Mouse (Mus musculus) CH12.LX (cell line): Measurements from ENCODE around the gene 4930539E08Rik. TPM values are rescaled to one million over a fixed set of nuclear protein-coding genes. Genes with fewer than 3 reads are reported as not detected.

Experiments
- DNase-seq: peaks from one replicate; pipeline ENCODE4 v3.0.0-alpha.2; 2013; ENCODE audit errors: extremely low read depth
- H3K27ac ChIP-seq: 2 replicates; pipeline ENCODE4 v1.5.1; 2012; ENCODE audit warnings: low read depth, mild to moderate bottlenecking, control low read depth, moderate library complexity; ENCODE audit not compliant: insufficient read depth
- H3K27me3 ChIP-seq: replicated peaks from 2 replicates; pipeline ENCODE3; 2012; ENCODE audit warnings: inconsistent platforms
- H3K36me3 ChIP-seq, 2 experiments: replicated peaks in 1 of 2; 2 replicates each; pipeline versions ENCODE3 to v1.6.1; 2012; ENCODE audit warnings: inconsistent platforms in 1 of 2, low read length in 1 of 2, mild to moderate bottlenecking in 1 of 2, mixed read lengths in 1 of 2, moderate library complexity in 1 of 2; ENCODE audit not compliant: control insufficient read depth in 1 of 2, insufficient read depth in 1 of 2
- H3K4me1 ChIP-seq, 2 experiments: 2 replicates each; pipeline ENCODE4 v1.6.1; 2012; ENCODE audit warnings: inconsistent platforms in 1 of 2, moderate library complexity in 1 of 2; ENCODE audit not compliant: insufficient read depth in 2 of 2, control insufficient read depth in 1 of 2
- H3K4me2 ChIP-seq: 2 replicates; pipeline ENCODE4 v1.6.1; 2012; ENCODE audit warnings: low read depth, mild to moderate bottlenecking, control low read depth; ENCODE audit not compliant: poor library complexity, insufficient read depth, severe bottlenecking
- H3K4me3 ChIP-seq, 3 experiments: fragments of 150-350 bp in 1 of 3; sonication (generic) in 1 of 3; replicated peaks in 1 of 3; 2 replicates each; pipeline versions ENCODE3 to v1.5.1; 2011 to 2012; ENCODE audit warnings: low read depth in 2 of 3, low read length in 2 of 3, mild to moderate bottlenecking in 2 of 3, moderate library complexity in 2 of 3, control low read depth in 1 of 3, improper control_type of control experiment in 1 of 3, inconsistent platforms in 1 of 3, mixed read lengths in 1 of 3; ENCODE audit not compliant: poor library complexity in 1 of 3
- H3K79me2 ChIP-seq: replicated peaks from 2 replicates; pipeline ENCODE4 v1.6.1; 2012; ENCODE audit warnings: mild to moderate bottlenecking, moderate library complexity; ENCODE audit not compliant: control insufficient read depth, poor library complexity, insufficient read depth, severe bottlenecking; ENCODE audit errors: extremely low read depth
- H3K9ac ChIP-seq: 2 replicates; pipeline ENCODE4 v1.6.1; 2012; ENCODE audit warnings: low read depth, mild to moderate bottlenecking, control low read depth, moderate library complexity; ENCODE audit not compliant: insufficient read depth
- H3K9me3 ChIP-seq: replicated peaks from 2 replicates; pipeline ENCODE3; 2012; ENCODE audit warnings: low read length, inconsistent platforms, mixed read lengths
- BHLHE40 ChIP-seq: IDR thresholded peaks from 2 replicates; pipeline ENCODE4 v1.6.1; 2011; ENCODE audit warnings: mild to moderate bottlenecking, low read depth, low read length, improper control_type of control experiment
- CHD2 ChIP-seq: IDR thresholded peaks from 2 replicates; pipeline ENCODE4 v1.6.1; 2011; ENCODE audit warnings: low read length, improper control_type of control experiment
- CTCF ChIP-seq, 2 experiments: IDR thresholded peaks in 1 of 2; conservative IDR thresholded peaks in 1 of 2; 2 replicates each; pipeline ENCODE4 v1.5.1; 2011 to 2012; ENCODE audit warnings: low read depth in 2 of 2, low read length in 2 of 2, improper control_type of control experiment in 1 of 2, inconsistent platforms in 1 of 2, mild to moderate bottlenecking in 1 of 2, moderate library complexity in 1 of 2
- E2F4 ChIP-seq: IDR thresholded peaks from 2 replicates; pipeline ENCODE4 v1.6.1; 2011; ENCODE audit warnings: low read depth, low read length, improper control_type of control experiment; ENCODE audit not compliant: insufficient replicate concordance
- ELF1 ChIP-seq: IDR thresholded peaks from 2 replicates; pipeline ENCODE4 v1.6.1; 2014; ENCODE audit warnings: low read depth, mild to moderate bottlenecking, inconsistent platforms, low read length, improper control_type of control experiment
- ETS1 ChIP-seq: conservative IDR thresholded peaks from 2 replicates; pipeline ENCODE4 v1.6.1; 2012; ENCODE audit warnings: low read depth, mild to moderate bottlenecking, inconsistent platforms, low read length, improper control_type of control experiment, moderate library complexity
- GABPA ChIP-seq: IDR thresholded peaks from 2 replicates; pipeline ENCODE4 v1.6.1; 2012; ENCODE audit warnings: low read depth, low read length, improper control_type of control experiment, inconsistent platforms; ENCODE audit not compliant: insufficient replicate concordance
- JUND ChIP-seq: conservative IDR thresholded peaks from 2 replicates; pipeline ENCODE4 v1.6.1; 2011; ENCODE audit warnings: low read depth, low read length, improper control_type of control experiment
- KAT2A ChIP-seq: IDR thresholded peaks from 2 replicates; pipeline ENCODE4 v1.6.1; 2012; ENCODE audit warnings: low read length, improper control_type of control experiment, inconsistent platforms; ENCODE audit not compliant: insufficient replicate concordance
- MAFK ChIP-seq: IDR thresholded peaks from 2 replicates; pipeline ENCODE4 v1.6.1; 2011; ENCODE audit warnings: low read length, improper control_type of control experiment; ENCODE audit not compliant: insufficient replicate concordance
- MAX ChIP-seq: IDR thresholded peaks from 2 replicates; pipeline ENCODE4 v1.6.1; 2011; ENCODE audit warnings: low read length, improper control_type of control experiment
- MXI1 ChIP-seq: IDR thresholded peaks from 2 replicates; pipeline ENCODE4 v1.6.1; 2011; ENCODE audit warnings: mild to moderate bottlenecking, low read depth, low read length, improper control_type of control experiment
- NELFE ChIP-seq: IDR thresholded peaks from 2 replicates; pipeline ENCODE4 v1.6.1; 2011; ENCODE audit warnings: low read depth, low read length, improper control_type of control experiment
- NRF1 ChIP-seq: IDR thresholded peaks from 2 replicates; pipeline ENCODE4 v1.6.1; 2014; ENCODE audit warnings: low read depth, mild to moderate bottlenecking, inconsistent platforms, low read length, improper control_type of control experiment, moderate library complexity
- PAX5 ChIP-seq: IDR thresholded peaks from 2 replicates; pipeline ENCODE4 v1.6.1; 2012; ENCODE audit warnings: low read length, inconsistent platforms, mixed read lengths
- POLR2AphosphoS2 ChIP-seq: IDR thresholded peaks from 2 replicates; pipeline ENCODE4 v1.6.1; 2011; ENCODE audit warnings: low read depth, low read length, improper control_type of control experiment
- RAD21 ChIP-seq: IDR thresholded peaks from 2 replicates; pipeline ENCODE4 v1.6.1; 2011; ENCODE audit warnings: low read depth, mild to moderate bottlenecking, low read length, improper control_type of control experiment, moderate library complexity
- RCOR1 ChIP-seq: conservative IDR thresholded peaks from 2 replicates; pipeline ENCODE4 v1.6.1; 2012; ENCODE audit warnings: low read depth, mild to moderate bottlenecking, inconsistent platforms, low read length, improper control_type of control experiment
- SIN3A ChIP-seq: IDR thresholded peaks from 2 replicates; pipeline ENCODE4 v1.6.1; 2012; ENCODE audit warnings: low read length, improper control_type of control experiment, inconsistent platforms
- SMC3 ChIP-seq: IDR thresholded peaks from 2 replicates; pipeline ENCODE4 v1.6.1; 2011; ENCODE audit warnings: low read depth, low read length, improper control_type of control experiment
- USF1 ChIP-seq: IDR thresholded peaks from 2 replicates; pipeline ENCODE4 v1.6.1; 2014; ENCODE audit warnings: low read depth, mild to moderate bottlenecking, inconsistent platforms, low read length, improper control_type of control experiment
- ZKSCAN1 ChIP-seq: IDR thresholded peaks from 2 replicates; pipeline ENCODE4 v1.6.1; 2012; ENCODE audit warnings: low read depth, inconsistent platforms, low read length, improper control_type of control experiment, borderline replicate concordance
- ZMIZ1 ChIP-seq: IDR thresholded peaks from 2 replicates; pipeline ENCODE4 v1.6.1; 2012; ENCODE audit warnings: low read depth, mild to moderate bottlenecking, inconsistent platforms, low read length, improper control_type of control experiment
- ZNF384 ChIP-seq: IDR thresholded peaks from 2 replicates; pipeline ENCODE4 v1.6.1; 2012; ENCODE audit warnings: low read depth, low read length, improper control_type of control experiment, inconsistent platforms
- dilution Hi-C: fragments of 300-500 bp; cut with MboI; formaldehyde crosslinking; loops from 2 replicates; pipeline ENCODE4 v1.14.3; 2020; ENCODE audit warnings: low sequenced_read_pairs; ENCODE audit not compliant: extremely low pct_unique_long_range_greater_than_20kb, extremely low pct_ligation_motif_present
- in situ Hi-C: fragments of 300-500 bp; cut with MboI; formaldehyde crosslinking; loops from 3 replicates; pipeline ENCODE4 v1.14.3; 2019; ENCODE audit warnings: low sequenced_read_pairs, low pct_ligation_motif_present, low pct_unique_long_range_greater_than_20kb, mixed read lengths
- polyA plus RNA-seq: library from polyadenylated mRNA; unstranded; fragments of >175 nt; gene quantifications from 2 replicates; pipeline ENCODE4 v1.2.1, GENCODE M21; 2012; ENCODE audit warnings: low read depth; ENCODE audit not compliant: insufficient read length
- total RNA-seq, 2 experiments: library from RNA; depleted of rRNA; stranded (reverse); fragments of 300-350 nt in 1 of 2; fragments of >200 nt in 1 of 2; gene quantifications; 2 replicates each; pipeline ENCODE4 v1.2.3; 2012 to 2014

4930539E08Rik gene
- total and polyA plus RNA-seq, 3 experiments, result 0.62 to 1.4 (median 1.4) TPM

DNA sequence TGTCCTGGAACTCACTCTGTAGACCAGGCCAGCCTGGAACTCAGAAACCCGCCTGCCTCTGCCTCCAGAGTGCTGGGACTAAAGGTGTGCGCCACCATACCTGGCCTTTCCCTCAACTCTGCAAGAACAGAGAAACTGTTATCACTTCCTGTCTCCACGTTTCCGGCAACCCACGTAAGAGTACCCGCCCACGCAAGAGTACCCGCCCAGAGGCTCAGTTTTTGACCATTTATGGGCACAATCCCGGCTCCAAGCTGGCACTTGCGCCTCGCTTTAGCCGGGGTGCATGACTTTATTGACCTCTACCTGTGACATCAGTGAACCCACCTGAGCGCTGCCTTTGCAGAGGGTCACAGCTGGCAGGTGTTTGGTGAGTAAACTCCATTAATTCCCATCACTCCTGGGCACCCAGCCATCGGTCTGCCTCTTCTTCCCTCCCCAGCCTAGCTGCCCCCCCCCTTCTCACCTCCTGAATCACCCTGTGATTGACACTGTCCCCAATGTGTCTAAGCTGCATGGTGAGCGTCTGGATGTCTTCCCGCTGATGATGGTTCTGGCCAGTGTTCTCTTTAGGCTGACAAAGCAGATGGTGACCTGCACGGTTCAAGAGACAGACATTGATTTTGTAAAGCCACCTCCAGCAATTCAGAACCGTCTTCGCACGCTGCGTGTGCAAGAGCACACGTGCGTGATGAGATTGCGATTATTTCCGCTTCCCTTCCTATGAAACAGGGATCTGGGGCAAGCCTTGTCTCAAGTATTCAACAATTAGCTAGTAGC lies 25.8 kb upstream of the 4930539E08Rik start:
- no peaks in the 10 kb centered on the region for H3K27me3 ChIP-seq
- no peaks in the 10 kb centered on the region for H3K79me2 ChIP-seq
- TF ChIP-seq USF1 (no peak), KAT2A (no peak), ZNF384 (no peak), CHD2 (no peak), BHLHE40 (no peak), E2F4 (no peak), ZMIZ1 (no peak), MXI1 (no peak), ELF1 (no peak)
- TF ChIP-seq, all 38 proteins: peak for 0
- no peak overlapping the region for H3K4me3 ChIP-seq
- H3K9ac ChIP-seq, result no peak overlapping the region
- dilution Hi-C loops, result no loop called here
- H3K4me2 ChIP-seq, result no peak overlapping the region
- DNase-seq, result no peak
- H3K4me1 ChIP-seq, result no peaks in the 10 kb centered on the region
- peaks cover 14% of the 10 kb centered on the region for H3K9me3 ChIP-seq
- no peaks in the 10 kb centered on the region for H3K36me3 ChIP-seq
- no peak overlapping the region for H3K27ac ChIP-seq
- in situ Hi-C loops, result no loop called here

DNA sequence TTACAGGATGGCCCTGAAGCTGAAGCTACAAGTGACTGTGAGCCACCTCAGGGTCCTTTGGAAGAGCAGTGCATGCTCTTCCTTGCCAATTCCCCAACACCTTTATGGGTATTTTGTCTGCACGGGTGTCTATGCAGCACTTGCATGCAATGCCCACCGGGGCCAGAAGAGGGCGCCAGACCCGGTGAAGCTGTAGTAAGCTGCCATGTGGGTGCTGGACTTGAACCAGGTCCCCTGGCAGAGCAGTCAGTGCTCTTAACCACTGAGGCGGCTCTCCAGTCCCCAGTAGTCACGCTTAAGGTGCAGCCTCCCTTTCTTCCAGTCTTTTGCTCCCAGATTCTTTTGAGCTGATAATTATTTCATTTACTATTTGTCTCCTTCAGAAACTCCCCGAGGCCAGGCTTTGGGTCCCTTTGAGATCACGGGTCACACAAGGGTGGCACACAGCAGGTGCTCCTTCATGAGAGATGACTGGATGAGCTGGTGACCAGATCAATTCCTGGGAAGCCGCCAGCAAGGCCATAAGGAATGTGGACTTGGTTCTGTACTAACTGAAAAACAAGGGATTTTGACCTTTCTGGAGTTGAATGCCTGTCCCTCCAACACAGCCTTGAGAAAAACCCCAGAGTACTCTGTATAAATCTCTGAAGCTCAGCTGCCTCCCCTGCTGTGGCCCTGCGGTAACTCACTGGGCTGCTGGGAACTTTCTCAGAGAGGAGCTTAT lies 21.7 kb upstream of the 4930539E08Rik start:
- TF ChIP-seq GABPA (no peak), ZKSCAN1 (no peak), KAT2A (no peak), ZNF384 (no peak), PAX5 (no peak), ZMIZ1 (no peak), ELF1 (no peak), NRF1 (no peak), SIN3A (no peak), ETS1 (no peak), SMC3 (peak; percentile 39), POLR2AphosphoS2 (no peak), MAX (no peak), MAFK (no peak), RAD21 (peak; percentile 8), NELFE (no peak), CTCF (conservative IDR thresholded peaks at IDR 0.05 in 1 of 2, IDR thresholded peaks at IDR 0.05 in 1 of 2; ENCODE audit: low read depth in 2 of 2, low read length in 2 of 2) (peak; percentile 25 to 51; a peak in 2 of 4 replicates), RCOR1 (no peak), JUND (no peak)
- H3K9me3 ChIP-seq, result peaks cover 11% of the 10 kb centered on the region
- H3K36me3 ChIP-seq, result no peaks in the 10 kb centered on the region
- H3K4me2 ChIP-seq, result no peak overlapping the region
- dilution Hi-C loops (no loop called here), in situ Hi-C loops (no loop called here)
- H3K27ac ChIP-seq, result no peak overlapping the region
- no peak overlapping the region for H3K9ac ChIP-seq
- DNase-seq, result no peak
- H3K4me3 ChIP-seq, result no peak overlapping the region
- H3K27me3 ChIP-seq, result no peaks in the 10 kb centered on the region
- H3K79me2 ChIP-seq, result no peaks in the 10 kb centered on the region
- H3K4me1 ChIP-seq, result no peaks in the 10 kb centered on the region
